Mouse (Mus musculus): ENCODE data around the gene Dmxl2. TPM values are rescaled to one million over a fixed set of nuclear protein-coding genes. Genes with fewer than 3 reads are reported as not detected.

Dmxl2 gene
- total RNA-seq, 2 experiments from 2014 or later, result 19.1 to 22.1 TPM

DNA sequence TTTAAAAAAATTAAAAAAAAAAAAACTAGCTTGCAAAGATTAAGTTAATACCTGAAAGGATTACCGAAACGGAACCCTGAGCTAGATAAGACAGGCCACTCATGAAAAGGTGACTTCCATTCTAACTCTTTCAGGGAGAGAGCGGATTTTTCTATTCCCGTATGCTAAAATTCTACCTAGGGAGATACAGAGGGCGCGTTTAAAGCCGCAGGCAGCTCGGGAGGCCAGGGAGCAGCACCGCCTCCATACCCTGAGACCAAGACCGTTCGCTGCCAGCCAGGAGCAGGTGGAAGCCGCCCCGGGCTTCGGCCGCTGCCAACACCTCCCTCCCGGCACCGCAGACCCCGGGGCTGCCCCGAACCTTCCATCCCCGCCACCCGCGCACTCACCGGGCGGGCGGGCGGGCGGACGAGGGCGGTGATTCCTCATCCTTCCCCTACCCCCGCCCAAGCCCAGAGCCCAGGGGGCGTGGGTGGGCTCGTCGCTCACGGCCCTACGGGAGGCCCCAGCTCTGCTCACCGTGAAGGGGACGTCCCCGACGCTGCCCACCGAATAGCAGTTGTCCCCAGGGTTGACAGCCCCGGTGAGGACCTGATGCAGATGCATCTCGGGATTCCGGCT is 484 bp downstream of the Dmxl2 start:
- peak in 1 of 2 experiments; percentile 57 for DNase-seq
- intact Hi-C loops (cut with DNase I), result loop anchor here (5.0 kb wide), 1 partner anchor 86 kb away; the partner anchor contains the start of gene Idh3a

GRCm38 (mm10) chr9:54499791-54500190 is 1.6 kb downstream of the Dmxl2 start:
- intact Hi-C loops (cut with DNase I), result loop anchor here (5.0 kb wide), 1 partner anchor 88 kb away; the partner anchor contains the start of gene Idh3a
- no peak for DNase-seq

DNA sequence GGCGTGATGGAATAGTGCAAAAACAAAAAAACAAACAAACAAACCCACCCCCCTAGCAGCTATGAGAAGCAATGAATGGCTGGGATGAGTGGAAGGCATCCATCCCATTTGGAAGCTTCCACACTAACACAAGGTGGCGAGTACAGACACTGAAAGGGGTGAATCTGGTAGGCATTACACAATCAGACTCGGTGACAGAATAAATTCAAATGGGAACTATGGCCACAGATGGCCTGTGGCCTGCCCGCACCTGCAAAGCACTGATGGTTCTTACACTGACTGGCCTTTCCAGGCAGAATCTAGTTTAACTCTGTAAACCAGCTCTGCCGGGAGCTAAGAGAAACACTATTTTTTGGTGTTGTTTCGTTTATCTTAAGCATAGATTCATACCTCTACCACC is 2.1 kb downstream of the Dmxl2 start:
- DNase-seq, result no peak
- intact Hi-C loops (cut with DNase I), result no loop called here

GRCm38 (mm10) chr9:54490431-54490830 is 11.0 kb downstream of the Dmxl2 start:
- DNase-seq, result no peak
- intact Hi-C loops (cut with DNase I), result no loop called here

- DNase-seq, result no peak
- intact Hi-C loops (cut with DNase I), result no loop called here
These were observed 11.8 kb downstream of the Dmxl2 start for GRCm38 (mm10) chr9:54489599-54489998.

- intact Hi-C loops (cut with DNase I), result no loop called here
- no peak for DNase-seq
These were observed 16.5 kb downstream of the Dmxl2 start for GRCm38 (mm10) chr9:54484927-54485326.

- DNase-seq, result no peak
- intact Hi-C loops (cut with DNase I), result no loop called here
These were observed 18.2 kb downstream of the Dmxl2 start for GRCm38 (mm10) chr9:54483215-54483614.

DNA sequence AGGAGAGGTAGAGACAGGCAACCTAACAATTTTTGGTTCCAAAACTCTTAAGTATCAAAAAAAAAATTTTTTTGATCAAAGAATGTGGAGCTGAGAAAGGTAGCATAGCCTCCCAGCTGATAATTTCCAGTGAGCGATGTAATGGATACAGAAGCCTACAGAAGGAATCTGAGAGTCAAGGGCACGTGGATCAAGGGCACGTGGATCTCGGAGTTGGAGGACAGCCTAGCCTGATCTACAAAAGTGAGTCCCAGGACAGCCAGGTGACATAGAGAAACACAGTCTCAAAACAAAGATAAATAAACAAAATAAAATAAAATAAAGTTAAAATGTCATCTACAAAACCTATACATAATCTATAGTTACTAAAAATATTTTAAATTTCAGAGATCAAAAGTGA is 18.7 kb downstream of the Dmxl2 start:
- DNase-seq, result no peak
- intact Hi-C loops (cut with DNase I), result no loop called here

DNA sequence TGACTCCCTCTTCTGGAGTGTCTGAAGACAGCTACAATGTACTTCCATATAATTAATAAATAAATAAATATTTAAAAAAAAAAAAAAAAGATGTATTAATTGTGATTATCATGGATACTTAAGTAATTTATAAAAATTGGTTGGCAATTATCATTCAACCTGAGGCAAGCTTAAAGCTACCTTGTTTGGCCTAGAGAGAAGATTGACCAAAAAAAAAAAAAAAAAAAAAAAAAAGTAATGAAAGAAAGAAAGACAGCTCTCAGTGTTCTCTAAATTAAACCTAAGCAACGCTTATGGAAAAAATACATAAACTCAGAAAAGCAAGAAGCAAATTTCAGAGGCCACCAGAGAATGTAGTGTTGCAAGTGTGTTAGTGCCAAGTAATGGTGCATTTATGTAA is 22.4 kb downstream of the Dmxl2 start:
- DNase-seq, result no peak
- intact Hi-C loops (cut with DNase I), result no loop called here

DNA sequence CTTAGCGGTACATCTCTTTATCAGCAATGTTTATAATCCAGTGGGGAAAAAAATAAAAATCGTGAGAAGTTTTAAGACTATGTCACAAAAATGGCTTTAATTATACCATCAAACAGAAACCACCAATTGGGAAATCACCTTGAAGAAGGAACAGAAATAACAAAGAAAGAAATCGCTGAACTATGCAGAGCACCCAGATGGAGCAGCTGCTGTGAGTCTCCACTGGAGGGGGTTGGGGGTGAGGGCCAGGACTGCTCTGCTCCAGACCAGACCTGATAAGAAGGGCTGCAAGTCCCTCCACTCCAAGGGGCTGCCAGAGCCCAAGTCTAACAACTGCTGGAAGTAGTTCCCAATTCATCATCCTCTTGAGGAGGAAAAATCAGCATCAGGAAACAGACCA is 23.3 kb downstream of the Dmxl2 start:
- no peak for DNase-seq
- intact Hi-C loops (cut with DNase I), result no loop called here

GRCm38 (mm10) chr9:54474546-54474945 is 26.9 kb downstream of the Dmxl2 start:
- intact Hi-C loops (cut with DNase I), result no loop called here
- DNase-seq, result no peak

GRCm38 (mm10) chr9:54474031-54474430 is 27.4 kb downstream of the Dmxl2 start:
- no peak for DNase-seq
- intact Hi-C loops (cut with DNase I), result no loop called here

- DNase-seq, result no peak
- intact Hi-C loops (cut with DNase I), result no loop called here
These were observed 28.6 kb downstream of the Dmxl2 start for GRCm38 (mm10) chr9:54472784-54473183.

GRCm38 (mm10) chr9:54469339-54469738 is 32.1 kb downstream of the Dmxl2 start:
- DNase-seq, result no peak
- intact Hi-C loops (cut with DNase I), result no loop called here

GRCm38 (mm10) chr9:54467433-54467933 is 33.9 kb downstream of the Dmxl2 start:
- intact Hi-C loops (cut with DNase I), result no loop called here

DNA sequence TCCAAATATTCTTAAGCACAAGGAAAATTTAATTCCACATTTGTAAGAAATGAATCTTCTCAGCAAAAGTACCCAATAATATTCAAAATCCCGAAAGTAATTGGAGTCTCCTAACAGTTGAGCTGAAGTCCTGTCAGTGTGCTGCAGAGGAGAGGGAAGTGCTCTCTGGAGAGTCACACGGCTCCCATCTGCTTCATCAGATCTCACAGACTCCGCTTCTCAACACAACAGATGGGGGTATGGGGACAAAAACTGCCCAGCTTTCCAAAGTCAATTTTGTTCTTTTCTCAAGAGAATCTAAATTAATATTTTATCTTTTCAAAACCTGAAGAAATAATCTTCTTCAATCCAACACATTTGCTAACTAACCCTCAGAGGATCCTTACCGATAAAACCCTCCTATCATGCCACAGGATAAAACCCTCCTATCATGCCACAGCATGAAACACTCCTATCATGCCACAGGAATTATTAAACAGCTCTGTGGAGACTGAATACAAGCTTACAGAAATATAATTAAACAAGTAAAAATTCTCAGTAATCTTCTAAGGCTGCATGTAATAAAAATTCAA is 37.9 kb downstream of the Dmxl2 start:
- intact Hi-C loops (cut with DNase I), result no loop called here
- DNase-seq, result no peak

More at GRCm38 (mm10) chr9:54467433-54467933, 33.9 kb downstream of the Dmxl2 start:
- no peak for DNase-seq

- no peak for DNase-seq
- intact Hi-C loops (cut with DNase I), result loop anchor here (2.0 to 5.0 kb wide), 3 partner anchors 108 to 238 kb away; no protein-coding TSS in a partner anchor
These were observed 62.4 kb downstream of the Dmxl2 start for GRCm38 (mm10) chr9:54439015-54439414.

- intact Hi-C loops (cut with DNase I), result loop anchor here (2.0 to 5.0 kb wide), 3 partner anchors 109 to 239 kb away; no protein-coding TSS in a partner anchor
- DNase-seq, result peak; percentile 33 to 69
These were observed 63.2 kb downstream of the Dmxl2 start for GRCm38 (mm10) chr9:54438246-54438645.

GRCm38 (mm10) chr9:54416238-54416637 is 85.2 kb downstream of the Dmxl2 start:
- DNase-seq, result no peak
- intact Hi-C loops (cut with DNase I), result loop anchor here (5.0 kb wide), 1 partner anchor 424 kb away; no protein-coding TSS in a partner anchor

DNA sequence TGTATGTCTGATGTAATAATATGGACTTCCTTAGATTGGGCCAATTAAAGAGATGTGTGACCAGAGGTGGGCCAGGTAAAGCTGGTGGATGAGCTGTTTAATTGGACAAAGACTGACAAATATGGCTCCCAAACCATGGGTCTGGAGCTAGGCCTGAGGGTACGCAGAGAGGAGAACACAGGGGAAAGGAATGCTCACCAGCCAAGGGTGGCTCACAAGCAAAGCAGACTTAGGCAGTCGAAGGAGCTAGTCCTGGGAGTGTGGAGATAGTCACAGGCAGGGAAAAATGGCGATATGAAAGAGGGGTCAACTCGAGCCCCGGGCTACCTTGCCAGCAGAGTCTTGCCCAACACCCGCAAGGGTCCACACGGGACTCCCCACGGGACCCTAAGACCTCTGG is 144.7 kb downstream of the Dmxl2 start:
- intact Hi-C loops (cut with DNase I), result no loop called here

GRCm38 (mm10) chr9:54342026-54342425 is 159.4 kb downstream of the Dmxl2 start:
- DNase-seq, result no peak
- intact Hi-C loops (cut with DNase I), result no loop called here

More for the DNA sequence above, 144.7 kb downstream of the Dmxl2 start:
- DNase-seq, result no peak

Measured in heart, postnatal 10 days (tissue).